Mouse (Mus musculus) cerebellum, adult 9-10 months (tissue): ENCODE measurements around the gene Zfp2.

Experiments used
- DNase-seq: peaks from one replicate; pipeline ENCODE4 v3.0.0; 2022

The Zfp2 gene

DNA sequence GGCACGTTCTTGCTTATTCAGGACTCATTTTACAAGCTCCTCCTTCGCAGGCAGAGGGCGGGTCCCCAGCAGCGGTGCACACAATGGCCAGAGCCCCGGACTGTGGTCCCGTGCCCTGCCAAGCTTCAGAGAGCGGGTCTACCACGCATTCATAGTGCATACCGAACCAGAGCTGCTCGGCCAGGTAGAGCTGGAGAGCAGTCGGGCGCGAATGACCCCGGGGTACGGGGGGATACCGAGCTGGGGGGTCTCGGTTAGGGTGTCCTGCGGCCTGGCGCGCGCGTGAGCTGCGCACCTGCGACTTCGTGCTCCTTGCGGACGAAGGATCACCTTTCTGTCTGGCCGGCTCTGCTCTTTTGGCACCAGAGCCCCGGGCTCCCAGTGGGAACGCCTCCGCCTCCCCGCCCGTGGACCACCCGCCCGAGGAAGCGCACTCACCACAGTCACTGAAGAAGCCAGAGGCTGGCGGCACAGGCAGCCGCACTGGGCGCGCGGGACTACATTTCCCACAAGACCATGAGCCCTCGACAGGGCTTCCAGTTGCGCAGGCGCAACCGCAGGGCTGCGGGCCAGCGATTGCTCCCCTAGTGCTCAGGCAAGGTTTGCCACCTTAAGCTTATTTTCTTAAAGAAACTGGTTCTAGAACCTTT, at the start of gene Zfp2:
Gene Zfp2, minus strand, starts transcription at position 495 of the 650 bp plus-strand sequence.
- DNase-seq: peak; percentile 93

DNA sequence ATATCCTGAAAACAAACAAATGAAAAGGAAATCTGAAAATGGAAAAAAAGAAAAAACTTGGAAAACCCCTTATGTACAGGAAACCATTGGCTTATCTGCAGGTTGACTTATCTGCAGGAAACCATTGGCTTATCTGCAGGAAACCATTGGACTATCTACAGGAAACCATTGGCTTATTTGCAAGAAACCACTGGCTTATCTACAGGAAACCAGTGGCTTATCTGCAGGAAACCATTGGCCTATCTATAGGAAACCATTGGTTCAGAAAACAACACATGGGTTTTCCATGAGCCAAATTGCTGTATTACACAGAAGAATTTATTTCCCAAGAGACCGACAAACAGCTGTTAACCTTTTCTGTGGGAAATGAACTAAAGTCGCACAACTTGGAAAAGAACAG, 48.9 kb upstream of the Zfp2 start:
- no peak for DNase-seq

DNA sequence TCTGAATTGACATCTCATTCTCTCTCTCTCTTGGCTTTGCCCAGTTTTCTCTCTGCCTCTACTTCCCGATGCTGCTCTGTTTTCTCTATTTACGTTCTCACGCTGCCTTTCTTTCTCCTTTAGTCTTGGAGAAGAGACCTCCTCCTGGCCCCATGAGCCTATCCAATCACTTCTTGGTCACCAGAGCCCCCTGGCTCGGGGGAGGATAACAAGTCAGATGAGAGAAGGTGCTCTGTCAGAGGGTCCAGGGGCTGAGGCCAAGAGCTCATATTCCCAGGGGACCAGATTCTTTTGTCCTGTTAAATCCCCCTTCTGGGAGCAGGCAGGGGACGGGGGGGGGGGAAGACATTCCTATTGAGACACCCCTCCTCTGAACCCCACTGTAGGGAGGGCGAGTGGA, 37.7 kb upstream of the Zfp2 start, which contains the start of gene Prop1:
Gene Prop1, minus strand, starts transcription at position 101 of the 400 bp plus-strand sequence.
- DNase-seq: no peak

DNA sequence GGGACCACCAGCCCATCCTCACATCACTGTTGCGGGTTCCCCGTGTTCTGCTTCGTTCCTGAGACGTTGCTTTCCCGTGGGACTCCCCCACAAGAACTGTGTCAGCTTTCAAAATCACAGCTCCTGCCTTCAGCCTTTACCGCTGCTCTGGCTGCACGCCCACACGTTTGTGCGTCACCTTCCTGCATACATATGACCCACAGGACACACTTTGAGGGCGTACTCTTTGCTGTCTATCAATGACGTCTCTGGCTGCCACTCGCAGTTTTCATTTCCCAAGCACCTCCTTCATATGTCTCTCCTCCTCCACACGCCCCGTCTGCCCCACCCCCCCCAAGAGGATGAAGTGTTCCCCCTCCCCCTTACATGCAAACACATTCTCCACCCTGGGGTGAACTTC, 36.3 kb upstream of the Zfp2 start:
- no peak for DNase-seq

DNA sequence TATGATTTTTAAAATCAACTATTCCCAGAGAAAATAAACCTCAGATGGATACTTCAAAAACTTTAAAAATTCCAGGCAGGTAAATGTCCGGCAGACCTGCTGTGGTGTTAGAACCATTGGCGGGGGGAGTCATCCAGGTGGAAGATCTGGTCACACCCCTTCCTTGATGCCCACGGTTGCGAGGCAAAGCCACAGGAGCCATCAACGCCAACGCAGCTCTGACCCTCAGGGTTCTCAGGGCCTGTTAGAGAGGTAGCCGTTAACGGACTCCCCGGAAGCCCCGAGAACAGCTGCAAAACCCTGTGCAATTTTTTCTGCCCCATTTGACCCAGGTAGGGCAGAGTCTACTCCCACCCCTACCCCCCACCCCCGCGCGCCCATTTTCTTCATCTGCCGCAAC, 27.5 kb upstream of the Zfp2 start, which contains the start of gene 4933414I15Rik:
Gene 4933414I15Rik, minus strand, starts transcription at position 260 of the 400 bp plus-strand sequence.
- DNase-seq: no peak

DNA sequence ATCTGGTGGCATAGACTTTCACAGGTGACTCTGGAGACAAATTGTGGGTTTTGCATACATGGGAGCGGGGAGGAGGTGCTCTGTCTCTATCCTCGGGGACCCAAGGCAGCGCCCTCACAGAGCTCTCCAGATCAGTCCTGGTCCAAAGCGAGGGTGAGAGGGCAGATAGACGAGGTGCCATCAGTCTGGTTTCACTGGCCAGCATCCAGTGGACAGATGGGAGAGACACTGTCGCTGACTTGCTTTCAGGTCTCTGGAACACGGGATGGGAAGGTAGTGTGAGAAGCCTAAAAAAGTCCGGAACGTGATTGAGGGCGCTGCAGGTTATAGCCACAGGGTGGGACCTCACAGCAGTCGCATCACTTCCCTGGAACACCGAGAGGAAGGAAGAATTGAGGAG, 26.4 kb upstream of the Zfp2 start:
- no peak for DNase-seq

DNA sequence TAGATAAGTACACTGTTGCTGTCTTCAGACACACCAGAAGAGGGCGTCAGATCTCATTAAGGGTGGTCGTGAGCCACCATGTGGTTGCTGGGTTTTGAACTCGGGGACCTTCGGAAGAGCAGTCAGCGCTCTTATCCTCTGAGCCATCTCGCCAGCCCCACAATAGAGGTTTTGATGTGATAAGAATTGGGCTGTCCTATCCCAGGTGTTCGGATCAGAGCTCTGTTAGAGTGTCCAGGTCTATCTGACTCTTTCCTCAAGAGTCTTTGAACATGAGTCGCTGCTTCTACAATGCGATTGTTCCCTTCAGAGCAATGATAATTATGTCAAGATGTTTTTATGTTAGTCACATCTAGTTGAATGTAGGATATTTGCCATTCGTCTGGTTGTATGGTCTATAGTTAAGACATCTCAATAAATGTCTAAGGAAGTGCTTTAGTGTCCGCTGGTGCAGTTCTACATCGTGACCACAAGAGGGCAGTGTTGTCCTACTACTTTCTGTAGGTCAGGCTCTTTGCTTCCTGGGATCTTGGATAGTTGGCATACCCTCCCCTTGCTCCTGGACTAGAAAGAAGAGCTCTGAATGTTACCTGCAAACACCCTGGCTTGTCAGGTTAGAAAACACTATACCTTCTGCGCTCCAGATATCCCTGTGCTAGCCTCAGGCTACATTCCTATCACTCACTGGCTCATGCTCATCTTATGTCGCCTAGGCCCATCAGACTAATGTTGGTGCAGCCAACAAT, 23.8 kb upstream of the Zfp2 start:
- peak; percentile 53 for DNase-seq

DNA sequence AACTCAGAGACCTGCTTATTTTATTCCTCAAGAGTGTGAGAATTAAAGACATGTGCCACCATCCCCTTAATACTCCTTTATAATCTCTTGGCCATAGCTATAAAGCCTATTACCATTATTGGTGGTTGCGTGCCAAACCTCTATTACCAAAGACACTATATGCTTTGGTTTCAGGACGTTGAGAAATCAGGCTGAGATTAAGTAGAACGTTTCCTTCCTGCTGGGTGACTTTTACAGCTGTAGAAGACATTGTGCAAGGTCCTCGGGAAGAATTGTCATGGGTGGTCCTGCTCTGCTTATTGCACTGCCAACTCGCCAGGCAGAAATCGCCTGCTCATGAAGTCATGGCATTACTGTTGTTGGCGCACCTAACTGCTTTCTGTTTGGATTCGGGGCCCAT, 22.5 kb upstream of the Zfp2 start:
- no peak for DNase-seq

DNA sequence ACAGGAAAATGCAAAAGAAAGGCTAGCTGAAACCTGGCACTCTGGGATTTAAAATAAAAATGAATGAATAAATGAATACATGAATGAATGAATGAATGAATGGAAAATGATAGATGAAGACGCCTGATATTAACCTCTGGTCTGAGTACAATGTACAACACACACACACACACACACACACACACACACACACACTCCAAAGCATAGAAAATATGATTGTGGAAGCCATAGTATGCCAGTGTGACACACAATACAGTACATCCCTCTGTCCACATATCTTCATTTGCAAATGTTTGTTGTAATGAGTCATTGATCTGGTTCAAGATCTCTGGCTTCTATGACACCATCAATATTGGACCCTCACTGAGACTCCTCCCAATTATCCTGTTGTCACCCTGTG, 16.1 kb upstream of the Zfp2 start:
- no peak for DNase-seq

DNA sequence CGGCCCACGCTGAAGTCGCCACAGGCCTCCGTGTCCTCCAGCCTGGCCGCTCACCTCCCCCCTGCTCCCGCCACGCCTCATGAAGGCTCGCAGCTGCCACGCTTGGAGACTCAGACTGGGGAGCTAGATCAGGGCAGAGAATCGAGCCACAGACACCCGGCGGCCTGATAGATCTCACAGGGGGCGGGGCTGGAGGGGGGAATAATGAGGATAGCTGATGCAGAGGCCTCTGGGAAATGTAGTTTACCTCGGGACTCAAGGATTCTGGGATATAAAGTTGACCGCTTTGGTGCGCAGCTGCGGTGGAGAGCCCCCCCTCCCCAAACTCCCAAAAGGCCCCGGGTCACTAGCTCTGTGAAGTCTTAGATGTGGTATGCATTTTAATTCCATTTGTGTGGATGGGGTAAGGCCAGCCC, 15.5 kb upstream of the Zfp2 start, which contains the start of gene Zfp354b:
Gene Zfp354b, minus strand, starts transcription at position 183 of the 416 bp plus-strand sequence.
- DNase-seq: peak; percentile 94

DNA sequence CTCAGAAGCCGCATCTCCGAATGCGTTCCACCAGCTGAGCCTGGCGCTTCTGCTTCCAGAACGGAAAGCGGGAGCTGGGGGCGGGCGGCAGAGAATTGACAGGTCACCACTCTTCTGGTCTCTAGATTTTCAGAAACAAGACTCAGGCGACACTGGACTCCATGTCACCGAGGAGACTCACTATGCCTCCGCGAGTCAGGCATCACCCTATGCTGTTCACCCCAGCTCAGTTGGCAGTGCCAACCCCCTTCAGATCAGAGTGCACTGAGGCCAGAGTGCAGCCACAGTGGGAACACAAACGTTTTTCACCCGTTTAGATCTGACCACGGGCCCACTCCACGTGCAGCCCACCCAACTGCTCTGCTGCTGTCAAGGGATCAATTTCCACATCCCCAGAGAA, 15.1 kb upstream of the Zfp2 start:
- no peak for DNase-seq

DNA sequence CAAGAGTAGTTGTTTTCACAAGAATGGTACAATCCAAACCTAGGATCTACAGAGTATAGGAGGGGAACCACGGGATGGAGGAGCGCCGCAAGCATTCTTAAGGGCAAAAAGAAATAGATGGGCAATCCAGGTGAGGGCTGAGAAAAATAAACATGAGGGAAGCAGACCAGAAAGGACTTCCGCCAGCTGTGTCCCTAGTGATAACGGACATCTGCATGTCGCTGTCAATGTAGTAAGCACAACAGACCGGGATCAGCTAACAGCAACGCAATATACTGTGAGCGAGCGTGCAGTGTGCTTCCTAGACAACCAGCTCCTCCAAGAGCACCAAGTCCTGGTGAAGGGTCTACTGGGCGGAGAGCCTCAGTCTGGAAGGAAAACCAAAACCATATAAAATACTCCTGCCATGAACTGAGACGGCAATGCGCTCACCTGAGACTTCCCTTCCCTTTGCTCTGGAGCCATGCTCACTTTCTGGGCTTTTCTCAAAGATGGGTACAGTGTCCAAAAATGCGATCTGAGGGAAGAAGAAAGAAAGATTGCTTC, 14.6 kb upstream of the Zfp2 start:
- no peak for DNase-seq

DNA sequence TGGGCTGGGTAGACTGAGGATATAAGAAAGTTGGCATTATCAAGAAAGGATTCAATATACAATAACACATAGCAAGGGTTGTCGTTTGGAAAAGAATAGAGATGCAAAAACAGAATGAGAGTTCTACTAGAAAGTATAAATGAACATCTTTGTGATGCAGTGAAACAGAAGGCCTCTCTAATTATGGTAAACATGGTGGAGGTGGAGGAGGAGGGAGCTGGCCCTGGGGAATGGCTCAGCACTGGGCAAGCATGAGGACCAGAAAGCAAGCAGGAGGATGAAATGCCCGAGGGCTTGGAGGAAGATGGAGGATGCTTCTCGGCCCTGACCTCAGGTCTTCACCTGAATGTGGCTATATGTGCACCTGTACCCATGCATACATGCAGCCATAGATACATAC, 1.5 kb downstream of the Zfp2 start:
- no peak for DNase-seq

DNA sequence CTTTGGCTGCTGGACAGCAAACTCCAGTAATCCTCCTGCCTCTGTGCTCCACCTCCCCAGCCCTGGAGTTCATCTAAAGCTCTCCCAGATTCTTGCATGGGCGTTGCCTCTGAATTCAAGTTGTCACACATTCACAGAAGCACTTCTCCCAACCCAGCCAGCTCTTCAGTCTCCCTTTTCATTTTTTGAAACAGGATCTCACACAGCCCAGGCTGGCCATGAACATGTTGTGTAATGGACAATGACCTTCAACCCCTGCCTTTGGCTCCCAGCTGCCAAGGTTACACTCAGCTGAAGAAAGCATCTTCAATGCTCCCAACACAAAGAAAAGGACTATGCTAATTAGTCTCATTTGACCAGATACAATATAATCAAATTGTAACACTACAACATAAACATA, 2.7 kb downstream of the Zfp2 start:
- no peak for DNase-seq

DNA sequence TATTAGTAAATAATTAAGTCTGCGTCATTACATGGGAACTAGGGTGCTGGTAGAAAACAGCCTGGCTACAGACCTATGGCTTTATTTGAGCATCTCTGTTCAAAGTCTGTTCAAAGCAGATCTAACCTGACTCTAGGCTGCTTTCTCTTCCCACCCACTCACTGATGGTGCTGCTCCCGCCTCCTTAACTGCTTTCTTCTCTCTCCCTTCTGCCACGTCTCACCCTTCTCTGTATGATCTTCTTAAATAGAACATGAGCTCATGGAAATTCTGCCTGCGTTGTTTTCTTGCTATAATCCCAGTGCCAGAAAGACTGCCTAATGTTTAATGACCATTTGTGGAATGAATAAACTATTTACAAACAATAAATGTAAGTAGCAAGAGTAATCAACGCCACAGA, 7.8 kb downstream of the Zfp2 start:
- DNase-seq: no peak

DNA sequence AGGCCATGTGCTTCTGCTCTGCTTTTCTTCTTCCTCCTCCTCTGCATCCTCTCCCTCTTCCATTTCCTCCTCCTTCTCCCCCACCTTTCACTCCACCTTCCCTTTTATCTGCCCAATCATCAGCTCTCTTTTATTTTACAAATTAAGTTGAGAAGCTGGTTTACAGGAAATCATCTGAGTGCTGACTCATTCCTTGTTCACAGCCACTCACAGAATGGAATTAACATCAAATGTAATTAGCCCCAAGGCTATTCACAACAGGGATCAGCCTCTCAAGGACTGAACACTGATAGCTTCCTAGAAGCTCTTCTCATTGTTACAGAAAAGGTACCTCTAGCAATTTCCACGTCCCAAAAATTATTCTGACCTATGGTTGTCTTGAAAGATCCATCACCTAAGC, 18.6 kb downstream of the Zfp2 start:
- DNase-seq: no peak

DNA sequence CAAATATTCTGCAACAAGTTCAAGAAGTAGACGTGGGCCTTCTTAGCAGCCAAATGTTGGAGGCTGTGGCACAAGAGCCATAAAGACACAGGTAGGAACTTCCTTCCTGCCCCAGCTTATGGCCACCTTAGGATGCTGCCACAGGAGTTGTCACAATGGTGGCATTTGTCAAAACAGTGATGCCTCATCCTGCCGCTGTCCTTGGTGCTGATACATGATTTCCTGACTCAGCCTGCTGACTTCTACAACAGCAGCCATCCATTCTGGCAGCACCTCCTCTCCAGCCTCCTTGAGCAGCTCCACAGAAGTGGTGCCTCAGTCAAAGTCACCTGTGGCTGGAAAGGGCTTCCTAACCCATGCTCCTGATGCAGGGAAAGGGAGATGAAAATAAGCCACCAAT, 23.5 kb downstream of the Zfp2 start:
- DNase-seq: no peak

DNA sequence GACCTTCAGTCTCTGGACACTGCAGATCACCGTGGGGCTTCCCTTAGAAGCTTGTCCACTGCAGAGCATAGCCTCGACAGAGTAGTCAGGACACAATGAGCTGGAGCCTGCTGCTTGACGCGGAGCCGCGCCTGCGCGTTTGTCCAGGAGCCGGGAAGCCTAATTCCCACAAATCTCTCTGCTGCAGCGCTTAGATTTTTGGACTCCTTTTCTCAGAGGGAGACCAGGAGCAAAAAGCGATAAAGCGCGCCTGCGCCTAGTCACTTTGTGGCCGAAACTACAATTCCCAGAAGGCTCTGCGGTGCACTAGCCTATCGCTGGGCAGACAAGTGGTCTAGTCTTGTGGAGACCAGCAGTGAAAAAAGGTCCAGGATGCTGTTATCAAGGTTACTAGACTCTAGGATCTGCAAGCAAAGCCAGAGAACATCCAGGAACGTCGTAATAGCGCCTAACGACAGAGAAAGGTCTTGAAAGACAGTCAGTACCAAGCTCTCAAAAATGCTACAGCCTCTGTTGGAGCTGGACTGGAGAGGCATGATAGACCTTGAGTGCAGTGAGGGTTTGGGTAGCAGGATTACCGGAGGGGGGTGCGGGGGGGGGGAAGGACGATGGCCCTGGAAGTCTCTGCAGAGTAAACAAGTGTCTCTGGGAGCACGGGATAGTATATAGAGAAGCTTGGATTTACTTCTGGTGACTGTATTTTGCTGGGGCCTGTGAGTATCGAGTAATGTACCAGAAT, 28.4 kb downstream of the Zfp2 start, which contains the start of gene Zfp454:
Gene Zfp454, minus strand, starts transcription at position 262 of the 739 bp plus-strand sequence.
- DNase-seq: peak; percentile 98

DNA sequence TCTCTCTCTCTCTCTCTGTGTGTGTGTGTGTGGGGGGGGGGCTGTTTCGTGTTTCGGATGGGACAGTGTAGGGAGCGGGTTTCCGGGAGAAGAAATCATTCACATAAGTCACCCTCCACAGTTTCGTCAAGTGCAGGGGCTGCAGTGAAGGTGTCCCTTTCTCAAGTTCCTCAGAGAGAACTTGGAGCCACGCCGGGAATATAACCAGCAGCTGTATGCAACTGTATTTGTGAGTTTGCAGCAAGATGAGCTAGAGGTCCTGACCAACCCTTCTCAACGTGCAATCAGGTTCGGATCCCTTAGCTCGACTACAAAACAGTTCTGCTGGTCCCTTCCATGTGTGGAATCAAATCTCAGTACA, 29.1 kb downstream of the Zfp2 start:
- DNase-seq: no peak

DNA sequence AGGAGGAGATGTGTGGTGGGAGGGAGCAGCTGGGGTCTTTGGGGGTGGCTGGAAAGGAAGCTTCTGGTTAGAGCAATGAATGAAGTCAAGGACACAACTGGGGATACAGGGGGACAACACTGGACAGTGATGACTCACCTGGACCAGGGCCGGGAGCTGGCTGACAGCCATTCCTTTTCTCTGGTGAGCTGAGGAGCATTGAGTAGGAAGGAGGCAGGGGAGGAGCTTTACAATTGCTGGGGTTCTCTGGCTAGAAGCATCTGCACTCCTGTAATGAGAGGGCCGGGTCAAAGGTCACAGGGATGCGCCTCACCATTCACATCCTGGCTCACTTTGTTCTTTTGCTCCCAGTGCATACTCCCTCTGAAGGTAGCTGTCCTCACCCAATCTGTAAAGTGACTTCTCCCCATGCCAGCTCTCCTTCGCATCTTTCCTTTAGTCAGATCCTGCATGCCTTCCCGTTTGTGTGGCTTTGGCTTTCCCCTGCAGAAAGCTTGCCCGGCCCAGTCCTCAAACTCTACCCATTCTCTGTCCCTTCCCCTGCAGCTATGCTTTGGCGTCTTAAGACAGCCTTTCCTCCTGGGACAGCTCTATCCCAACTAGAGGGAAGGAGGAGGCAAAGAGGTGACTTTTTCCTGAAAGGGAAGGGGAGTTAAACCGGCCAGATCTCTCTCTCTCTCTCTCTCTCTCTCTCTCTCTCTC, 29.6 kb downstream of the Zfp2 start:
- DNase-seq: peak; percentile 39

DNA sequence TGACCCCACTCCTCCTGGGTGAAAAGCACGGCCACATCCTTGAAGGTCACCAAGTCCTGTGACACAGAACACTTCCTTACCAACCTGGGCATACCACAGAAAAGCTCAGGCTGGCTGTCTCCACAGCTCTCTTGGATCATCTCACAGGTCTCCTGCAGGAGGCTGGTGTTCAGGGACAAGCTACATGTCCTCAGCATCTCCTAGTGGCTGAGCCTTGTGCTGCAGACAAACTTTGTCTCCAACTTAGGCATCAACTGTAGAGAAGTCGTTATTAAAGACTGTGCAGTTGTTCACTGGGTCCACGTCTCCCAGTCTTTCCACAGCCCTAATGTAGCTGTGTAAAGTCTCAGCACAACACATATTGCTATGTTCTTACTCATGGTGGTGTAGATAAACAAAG, 32.2 kb downstream of the Zfp2 start:
- DNase-seq: no peak

DNA sequence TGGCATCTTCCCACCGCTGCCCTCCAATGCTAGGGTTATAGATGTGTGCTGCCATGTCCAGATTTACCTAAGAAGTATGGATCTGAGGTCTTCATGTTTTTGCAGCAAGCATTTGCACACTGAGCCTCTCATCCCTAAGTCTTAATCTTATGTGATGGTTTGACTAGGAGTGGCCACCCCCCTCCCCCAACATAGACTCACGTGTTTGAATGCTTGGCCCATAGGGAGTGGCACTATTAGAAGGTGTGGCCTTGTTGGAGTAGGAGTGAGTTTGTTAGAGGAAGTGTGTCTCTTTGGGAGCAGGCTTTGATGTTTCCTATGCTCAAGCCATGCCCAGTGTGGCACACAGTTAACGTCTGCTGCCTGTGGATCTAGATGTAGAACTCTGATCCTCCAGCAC, 37.3 kb downstream of the Zfp2 start:
- DNase-seq: no peak
